Mouse (Mus musculus) megakaryocyte-erythroid progenitor cell, adult 5 weeks (primary cell): ENCODE data around the gene Acrbp. TPM values are rescaled to one million over a fixed set of nuclear protein-coding genes. Genes with fewer than 3 reads are reported as not detected.

Source experiments
- polyA plus RNA-seq: library from polyadenylated mRNA; stranded (reverse); fragments of >175 nt; gene quantifications from 2 replicates; pipeline ENCODE4 v1.2.3, GENCODE M21; 2012

Acrbp gene
- 12.2 and 12.7 TPM in 2 replicates for polyA plus RNA-seq

GRCm38 (mm10) chr6:125049678-125050077 is at the start of gene Acrbp:
Gene Acrbp, plus strand, starts transcription at chr6:125049689.

GRCm38 (mm10) chr6:125009129-125009180 is 40.5 kb upstream of the Acrbp start, which contains the start of gene Zfp384:
Gene Zfp384, plus strand, starts transcription at chr6:125009145.

GRCm38 (mm10) chr6:125039533-125040153 is 9.8 kb upstream of the Acrbp start, which contains the start of gene Ing4:
Gene Ing4, plus strand, starts transcription at chr6:125039760.

GRCm38 (mm10) chr6:125067571-125067995 is 18.1 kb downstream of the Acrbp start, which contains the start of gene Lpar5:
Gene Lpar5, plus strand, starts transcription at chr6:125067920.

GRCm38 (mm10) chr6:125095391-125096278 is 46.1 kb downstream of the Acrbp start, which contains the start of gene Chd4:
Gene Chd4, plus strand, starts transcription at chr6:125095981.

Other genes starting within 250 kb of the Acrbp start
- 10.0 and 16.9 TPM in 2 replicates for gene Spsb2, start 241.0 kb upstream of the Acrbp start, polyA plus RNA-seq
- gene Tpi1, start 235.4 kb upstream of the Acrbp start, polyA plus RNA-seq: 195 and 233 TPM in 2 replicates
- 83.8 and 84.6 TPM in 2 replicates for gene Usp5, start 220.2 kb upstream of the Acrbp start, polyA plus RNA-seq
- gene Cdca3, start 220.1 kb upstream of the Acrbp start, polyA plus RNA-seq: 43.2 and 59.7 TPM in 2 replicates
- 0.22 TPM in 1 of 2 replicates, not detected in the other for gene Gnb3, start 209.4 kb upstream of the Acrbp start, polyA plus RNA-seq
- 8.2 and 16.7 TPM in 2 replicates for gene P3h3, start 191.9 kb upstream of the Acrbp start, polyA plus RNA-seq
- gene Gpr162, start 185.7 kb upstream of the Acrbp start, polyA plus RNA-seq: 0.09 and 0.18 TPM in 2 replicates
- gene Cd4, start 161.5 kb upstream of the Acrbp start, polyA plus RNA-seq: 0.43 and 0.93 TPM in 2 replicates
- 5.7 and 9.5 TPM in 2 replicates for gene Lag3, start 138.0 kb upstream of the Acrbp start, polyA plus RNA-seq
- 278 and 322 TPM in 2 replicates for gene Ptms, start 129.6 kb upstream of the Acrbp start, polyA plus RNA-seq
- gene Mlf2, start 118.3 kb upstream of the Acrbp start, polyA plus RNA-seq: 177 and 232 TPM in 2 replicates
- gene Cops7a, start 84.2 kb upstream of the Acrbp start, polyA plus RNA-seq: 50.6 and 53.4 TPM in 2 replicates
- 0.24 and 1.00 TPM in 2 replicates for gene Pianp, start 53.0 kb upstream of the Acrbp start, polyA plus RNA-seq
- 74.6 and 80.3 TPM in 2 replicates for gene Zfp384, start 40.5 kb upstream of the Acrbp start, polyA plus RNA-seq
- gene Ing4, start 9.9 kb upstream of the Acrbp start, polyA plus RNA-seq: 15.9 and 19.1 TPM in 2 replicates
- 1.8 and 5.1 TPM in 2 replicates for gene Lpar5, start 18.2 kb downstream of the Acrbp start, polyA plus RNA-seq
- 149 and 226 TPM in 2 replicates for gene Chd4, start 46.3 kb downstream of the Acrbp start, polyA plus RNA-seq
- gene Nop2, start 82.2 kb downstream of the Acrbp start, polyA plus RNA-seq: 47.6 and 60.9 TPM in 2 replicates
- 48.0 and 55.0 TPM in 2 replicates for gene Iffo1, start 95.6 kb downstream of the Acrbp start, polyA plus RNA-seq
- 9,186 and 10,401 TPM in 2 replicates for gene Gapdh, start 116.8 kb downstream of the Acrbp start, polyA plus RNA-seq
- gene Ncapd2, start 142.0 kb downstream of the Acrbp start, polyA plus RNA-seq: 249 and 284 TPM in 2 replicates
- 89.5 and 130 TPM in 2 replicates for gene Mrpl51, start 142.1 kb downstream of the Acrbp start, polyA plus RNA-seq
- 3.3 and 4.6 TPM in 2 replicates for gene Vamp1, start 165.9 kb downstream of the Acrbp start, polyA plus RNA-seq
- 24.6 and 24.9 TPM in 2 replicates for gene Tapbpl, start 182.2 kb downstream of the Acrbp start, polyA plus RNA-seq
- gene Cd27, start 187.3 kb downstream of the Acrbp start, polyA plus RNA-seq: 41.2 and 57.0 TPM in 2 replicates
- not detected in 2 replicates for gene Tuba3a, start 236.4 kb downstream of the Acrbp start, polyA plus RNA-seq